Mouse (Mus musculus): ENCODE measurements at regions not wholly inside any gene's neighbourhood (a gene's known extent, or its start where the extent isn't known, plus 50 kb on each side); places are given as distances from the start of the nearest gene placed in this dataset.

- TF ChIP-seq POLR2A (IDR thresholded peaks at IDR 0.05; ENCODE audit: low read depth, low read length) (no peak), CTCF (conservative IDR thresholded peaks at IDR 0.05; ENCODE audit: insufficient read depth, insufficient read length, low read depth, low read length) (no peak)
These were observed 149.9 kb upstream of the Slc4a7 start for GRCm38 (mm10) chr14:14552201-14552600.
